Mouse (Mus musculus): ENCODE measurements at regions not wholly inside any gene's neighbourhood (a gene's known extent, or its start where the extent isn't known, plus 50 kb on each side); places are given as distances from the start of the nearest gene placed in this dataset.

GRCm38 (mm10) chrX:11776236-11776899, 383.8 kb downstream of the Bcor start:
- Histone ChIP-seq H3K27me3 (no peaks in the 10 kb centered on the region; the same call in 1 of the 2 replicates), H3K36me3 (ENCODE audit: poor library complexity, severe bottlenecking) (no peaks in the 10 kb centered on the region), H3K27ac (no peak overlapping the region), H3K4me2 (no peak overlapping the region), H3K9ac (no peak overlapping the region), H3K9me3 (replicated peaks) (no peaks in the 10 kb centered on the region), H3K4me3 (no peak overlapping the region), H3K4me1 (no peaks in the 10 kb centered on the region)
- WGBS, result 79% methylated on average over 6 of the region's 6 CpGs
- no peak for ATAC-seq

- Histone ChIP-seq H3K4me3 (no peak overlapping the region), H3K4me2 (no peak overlapping the region), H3K36me3 (ENCODE audit: poor library complexity, severe bottlenecking) (no peaks in the 10 kb centered on the region), H3K9me3 (replicated peaks) (no peaks in the 10 kb centered on the region), H3K9ac (no peak overlapping the region), H3K27ac (no peak overlapping the region), H3K4me1 (peaks cover 14% of the 10 kb centered on the region), H3K27me3 (no peaks in the 10 kb centered on the region)
- ATAC-seq, result no peak
- WGBS, result 70% methylated on average over 6 of the region's 6 CpGs
Measured at GRCm38 (mm10) chrX:11795010-11795409, 365.1 kb downstream of the Bcor start.

GRCm38 (mm10) chrX:11797870-11798269, 362.3 kb downstream of the Bcor start:
- no peaks in the 10 kb centered on the region for H3K27me3 ChIP-seq
- H3K36me3 ChIP-seq (ENCODE audit: poor library complexity, severe bottlenecking), result no peaks in the 10 kb centered on the region
- no peak overlapping the region for H3K9ac ChIP-seq
- H3K9me3 ChIP-seq (replicated peaks), result no peaks in the 10 kb centered on the region
- 8% methylated on average over 10 of the region's 11 CpGs for WGBS
- peak overlapping the region; percentile 22; the same call in 1 of the 2 replicates for H3K4me2 ChIP-seq
- H3K27ac ChIP-seq, result peak overlapping the region; percentile 59
- H3K4me3 ChIP-seq, result no peak overlapping the region
- peak; percentile 54; the same call in 1 of the 2 replicates for ATAC-seq
- peaks cover 23% of the 10 kb centered on the region for H3K4me1 ChIP-seq

GRCm38 (mm10) chrX:11798326-11798725, 361.8 kb downstream of the Bcor start:
- H3K27me3 ChIP-seq, result no peaks in the 10 kb centered on the region
- no peak for ATAC-seq
- H3K27ac ChIP-seq, result no peak overlapping the region
- no peaks in the 10 kb centered on the region for H3K9me3 ChIP-seq (replicated peaks)
- H3K4me1 ChIP-seq, result peaks cover 27% of the 10 kb centered on the region
- no peak overlapping the region for H3K4me3 ChIP-seq
- no peak overlapping the region for H3K9ac ChIP-seq
- 20% methylated on average over 3 of the region's 3 CpGs for WGBS
- H3K4me2 ChIP-seq, result no peak overlapping the region
- no peaks in the 10 kb centered on the region for H3K36me3 ChIP-seq (ENCODE audit: poor library complexity, severe bottlenecking)

- Histone ChIP-seq H3K36me3 (ENCODE audit: poor library complexity, severe bottlenecking) (no peaks in the 10 kb centered on the region), H3K4me3 (no peak overlapping the region), H3K4me1 (peaks cover 32% of the 10 kb centered on the region), H3K27ac (peak overlapping the region; percentile 44), H3K9ac (no peak overlapping the region), H3K27me3 (peaks cover 13% of the 10 kb centered on the region), H3K9me3 (replicated peaks) (no peaks in the 10 kb centered on the region), H3K4me2 (no peak overlapping the region)
- ATAC-seq, result peak; percentile 72
- WGBS, result 59% methylated on average over 16 of the region's 16 CpGs
Measured at GRCm38 (mm10) chrX:11800400-11800941, 359.7 kb downstream of the Bcor start.

GRCm38 (mm10) chrX:11801208-11801607, 358.9 kb downstream of the Bcor start:
- no peak overlapping the region for H3K4me2 ChIP-seq
- no peak overlapping the region for H3K27ac ChIP-seq
- 42% methylated on average over 3 of the region's 3 CpGs for WGBS
- H3K9ac ChIP-seq, result no peak overlapping the region
- no peaks in the 10 kb centered on the region for H3K36me3 ChIP-seq (ENCODE audit: poor library complexity, severe bottlenecking)
- peaks cover 17% of the 10 kb centered on the region for H3K27me3 ChIP-seq
- H3K4me1 ChIP-seq, result peaks cover 32% of the 10 kb centered on the region
- ATAC-seq, result no peak
- H3K4me3 ChIP-seq, result no peak overlapping the region
- H3K9me3 ChIP-seq (replicated peaks), result no peaks in the 10 kb centered on the region

GRCm38 (mm10) chrX:11801621-11802020, 358.5 kb downstream of the Bcor start:
- Histone ChIP-seq H3K4me2 (no peak overlapping the region), H3K27ac (no peak overlapping the region), H3K27me3 (peaks cover 20% of the 10 kb centered on the region), H3K9ac (no peak overlapping the region), H3K36me3 (ENCODE audit: poor library complexity, severe bottlenecking) (no peaks in the 10 kb centered on the region), H3K4me3 (no peak overlapping the region), H3K9me3 (replicated peaks) (no peaks in the 10 kb centered on the region), H3K4me1 (peaks cover 36% of the 10 kb centered on the region)
- ATAC-seq, result no peak
- WGBS, result 57% methylated on average over 12 of the region's 12 CpGs

- ATAC-seq, result no peak
- no peaks in the 10 kb centered on the region for H3K9me3 ChIP-seq (replicated peaks)
- H3K4me3 ChIP-seq, result no peak overlapping the region
- H3K9ac ChIP-seq, result no peak overlapping the region
- peaks cover 25% of the 10 kb centered on the region for H3K27me3 ChIP-seq
- no peak overlapping the region for H3K27ac ChIP-seq
- no peak overlapping the region for H3K4me2 ChIP-seq
- H3K36me3 ChIP-seq (ENCODE audit: poor library complexity, severe bottlenecking), result no peaks in the 10 kb centered on the region
- peaks cover 39% of the 10 kb centered on the region for H3K4me1 ChIP-seq
- WGBS, result 40% methylated on average over 8 of the region's 8 CpGs
Measured at GRCm38 (mm10) chrX:11802074-11802899, 357.9 kb downstream of the Bcor start.

- Histone ChIP-seq H3K9ac (no peak overlapping the region), H3K36me3 (ENCODE audit: poor library complexity, severe bottlenecking) (no peaks in the 10 kb centered on the region), H3K9me3 (replicated peaks) (no peaks in the 10 kb centered on the region), H3K27ac (no peak overlapping the region), H3K4me3 (no peak overlapping the region), H3K27me3 (peaks cover 30% of the 10 kb centered on the region), H3K4me1 (peaks cover 39% of the 10 kb centered on the region), H3K4me2 (no peak overlapping the region)
- 11% methylated on average over 9 of the region's 9 CpGs for WGBS
- no peak for ATAC-seq
Measured at GRCm38 (mm10) chrX:11803239-11803638, 356.9 kb downstream of the Bcor start.

GRCm38 (mm10) chrX:11806896-11807252, 353.3 kb downstream of the Bcor start:
- Histone ChIP-seq H3K27me3 (peaks cover 58% of the 10 kb centered on the region), H3K4me3 (peak overlapping the region; percentile 33)
- 6% methylated on average over 22 of the region's 22 CpGs for WGBS

GRCm38 (mm10) chrX:11807253-11807882, 352.8 kb downstream of the Bcor start:
- peak overlapping the region; percentile 85 for H3K27ac ChIP-seq
- ATAC-seq, result peak; percentile 87
- no peaks in the 10 kb centered on the region for H3K36me3 ChIP-seq (ENCODE audit: poor library complexity, severe bottlenecking)
- H3K4me2 ChIP-seq, result peak overlapping the region; percentile 64
- peaks cover 27% of the 10 kb centered on the region for H3K4me1 ChIP-seq
- WGBS, result 7% methylated on average over 61 of the region's 71 CpGs
- peak overlapping the region; percentile 62 for H3K9ac ChIP-seq
- H3K9me3 ChIP-seq (replicated peaks), result no peaks in the 10 kb centered on the region
- H3K4me3 ChIP-seq, result peak overlapping the region; percentile 33
- peaks cover 58% of the 10 kb centered on the region for H3K27me3 ChIP-seq

More at GRCm38 (mm10) chrX:11806896-11807252, 353.3 kb downstream of the Bcor start:
- Histone ChIP-seq H3K9ac (peak overlapping the region; percentile 62), H3K27ac (peak overlapping the region; percentile 85), H3K36me3 (ENCODE audit: poor library complexity, severe bottlenecking) (no peaks in the 10 kb centered on the region), H3K4me1 (peaks cover 31% of the 10 kb centered on the region), H3K9me3 (replicated peaks) (no peaks in the 10 kb centered on the region), H3K4me2 (peak overlapping the region; percentile 64)
- ATAC-seq, result peak; percentile 19

- Histone ChIP-seq H3K27me3 (peaks cover 58% of the 10 kb centered on the region), H3K4me1 (peaks cover 23% of the 10 kb centered on the region), H3K4me3 (peak overlapping the region; percentile 33), H3K4me2 (peak overlapping the region; percentile 64), H3K27ac (peak overlapping the region; percentile 85; the same call in 1 of the 2 replicates), H3K9ac (peak overlapping the region; percentile 62), H3K36me3 (ENCODE audit: poor library complexity, severe bottlenecking) (no peaks in the 10 kb centered on the region), H3K9me3 (replicated peaks) (no peaks in the 10 kb centered on the region)
- ATAC-seq, result no peak
- WGBS, result 11% methylated on average over 8 of the region's 9 CpGs
Measured at GRCm38 (mm10) chrX:11807883-11808262, 352.3 kb downstream of the Bcor start.

All from forebrain, embryonic 13.5 days (tissue).